Comparison of ENCODE assay signal across 8 mouse cellular contexts in genomic region chr9:107340911-107341645, GRCm38 (mm10). TPM values are rescaled to one million over a fixed set of nuclear protein-coding genes. Genes with fewer than 3 reads are reported as not detected.
A peak's percentile ranks its signal among the peaks of the same experiment; 100 is the strongest.
DNase-seq lines count a peak whose midpoint lies in the region; ATAC-seq and TF ChIP-seq lines count a peak whose summit lies in the region.

No protein-coding gene starts in this region.

- ATAC-seq in forebrain, embryonic 15.5 days (replicated peaks), result no peak
- no peak for ATAC-seq in liver, postnatal 0 days
- no peak for ATAC-seq in megakaryocyte-erythroid progenitor cell, adult 5-6 weeks (replicated peaks; ENCODE audit: low FRiP score, low TSS enrichment, poor library complexity, severe bottlenecking)

- no peaks in the 10 kb centered on the region for H3K9me3 ChIP-seq in heart, embryonic 10.5 days
- H3K9me3 ChIP-seq in ES-E14 (ENCODE audit: control insufficient read depth, insufficient read depth, low read depth, low read length), result no peaks in the 10 kb centered on the region
- H3K9me3 ChIP-seq in forebrain, embryonic 15.5 days, result no peaks in the 10 kb centered on the region
- no peaks in the 10 kb centered on the region for H3K9me3 ChIP-seq in liver, postnatal 0 days (ENCODE audit: low read length)

- TF ChIP-seq EP300 in liver, postnatal 0 days (IDR thresholded peaks at IDR 0.05; ENCODE audit: low read depth), result no peak

- no peaks in the 10 kb centered on the region for H3K36me3 ChIP-seq in heart, embryonic 10.5 days
- H3K36me3 ChIP-seq in ES-E14 (ENCODE audit: control insufficient read depth, insufficient read depth, low read length, poor library complexity, severe bottlenecking), result peaks cover 2% of the 10 kb centered on the region; the same call in 1 of the 2 replicates
- no peaks in the 10 kb centered on the region for H3K36me3 ChIP-seq in forebrain, embryonic 15.5 days
- no peaks in the 10 kb centered on the region for H3K36me3 ChIP-seq in liver, postnatal 0 days (replicated peaks; ENCODE audit: insufficient read depth, low read length)

- peak overlapping the region; percentile 82; the same call in 1 of the 2 replicates for H3K27ac ChIP-seq in heart, embryonic 10.5 days
- H3K27ac ChIP-seq in ES-E14 (ENCODE audit: insufficient read depth, low read depth, low read length, poor library complexity, severe bottlenecking), result no peak overlapping the region
- no peak overlapping the region for H3K27ac ChIP-seq in forebrain, embryonic 15.5 days (replicated peaks)
- H3K27ac ChIP-seq in liver, postnatal 0 days (ENCODE audit: low read depth), result no peak overlapping the region

- 53% methylated on average over 12 of the region's 12 CpGs for WGBS in heart, embryonic 10.5 days
- WGBS in forebrain, embryonic 15.5 days, result 57% methylated on average over 12 of the region's 12 CpGs
- 49% methylated on average over 12 of the region's 12 CpGs for WGBS in liver, postnatal 0 days (ENCODE audit: insufficient replicate concordance)

- H3K4me1 ChIP-seq in heart, embryonic 10.5 days, result peaks cover 17% of the 10 kb centered on the region
- H3K4me1 ChIP-seq in ES-E14 (ENCODE audit: control insufficient read depth in 2 of 2, insufficient read depth in 2 of 2, low read length in 2 of 2, poor library complexity in 1 of 2), result peaks cover 0 to 2% of the 10 kb centered on the region in 2 experiments; a peak in 2 of 4 replicates
- peaks cover 24% of the 10 kb centered on the region for H3K4me1 ChIP-seq in forebrain, embryonic 15.5 days
- peaks cover 13% of the 10 kb centered on the region for H3K4me1 ChIP-seq in liver, postnatal 0 days (ENCODE audit: insufficient read depth)

- H3K27me3 ChIP-seq in heart, embryonic 10.5 days (ENCODE audit: insufficient read depth, poor library complexity, severe bottlenecking), result peaks cover 35% of the 10 kb centered on the region
- H3K27me3 ChIP-seq in forebrain, embryonic 15.5 days, result no peaks in the 10 kb centered on the region
- H3K27me3 ChIP-seq in liver, postnatal 0 days (ENCODE audit: insufficient read depth, low read length), result peaks cover 7% of the 10 kb centered on the region; the same call in 1 of the 2 replicates

- H3K9ac ChIP-seq in ES-E14 (ENCODE audit: insufficient read depth, low read depth, low read length, poor library complexity, severe bottlenecking), result peak overlapping the region; percentile 57
- peak overlapping the region; percentile 74 for H3K9ac ChIP-seq in forebrain, embryonic 15.5 days (replicated peaks)
- peak overlapping the region; percentile 59 for H3K9ac ChIP-seq in liver, postnatal 0 days (replicated peaks)

- peak overlapping the region; percentile 72 for H3K4me2 ChIP-seq in forebrain, embryonic 15.5 days (replicated peaks)
- peak overlapping the region; percentile 89 for H3K4me2 ChIP-seq in liver, postnatal 0 days (ENCODE audit: low read depth, low read length)

- in situ Hi-C loops in ES-E14 (cut with MboI; ENCODE audit: low sequenced_read_pairs in 2 of 2, unreplicated experiment in 2 of 2), result no loop called here

- peak overlapping the region; percentile 82 for H3K4me3 ChIP-seq in heart, embryonic 10.5 days
- peak overlapping the region; percentile 61 to 67 for H3K4me3 ChIP-seq in ES-E14 (ENCODE audit: insufficient read depth in 1 of 2, low read depth in 1 of 2, low read length in 2 of 2, poor library complexity in 1 of 2, severe bottlenecking in 1 of 2)
- peak overlapping the region; percentile 73 for H3K4me3 ChIP-seq in forebrain, embryonic 15.5 days
- H3K4me3 ChIP-seq in liver, postnatal 0 days (ENCODE audit: low read depth, low read length), result peak overlapping the region; percentile 63

- TF ChIP-seq CTCF in liver, postnatal 0 days (IDR thresholded peaks at IDR 0.05; ENCODE audit: low read depth), result no peak

- no peak for DNase-seq in heart, embryonic 10.5 days (ENCODE audit: low spot score)
- DNase-seq in heart, adult 11 months, result no peak
- DNase-seq in ES-E14 (ENCODE audit: low read depth, low spot score), result no peak
- DNase-seq in liver, postnatal 0 days, result no peak
- no peak for DNase-seq in layer of hippocampus, adult 8-10 months (ENCODE audit: low spot score in 2 of 2)
- no peak for DNase-seq in adrenal gland, postnatal 10 days

TF ChIP-seq in ES-E14, 5 proteins besides CTCF, POLR2A, EP300 and RAD21:
- TF ChIP-seq ZNF384 (IDR thresholded peaks at IDR 0.05; ENCODE audit: low read depth, low read length) (no peak), HCFC1 (IDR thresholded peaks at IDR 0.05; ENCODE audit: borderline replicate concordance, insufficient read depth, low read length) (no peak), ZC3H11A (IDR thresholded peaks at IDR 0.05; ENCODE audit: borderline replicate concordance, low read depth, low read length) (no peak)

RNA-seq across cellular contexts. Expression of gene 6430571L13Rik, which starts 0.7 kb away (rescaled TPM):
- 0.74 and 1.2 TPM in 2 replicates for polyA plus RNA-seq in heart, embryonic 10.5 days (2016; fragmentation: Nextera tagmentation; extraction: Ambion mirVana)
- 0.45 and 0.95 TPM in 2 replicates for total RNA-seq in ES-E14 (2012; rRNA removed)
- 4.1 and 4.5 TPM in 2 replicates for polyA plus RNA-seq in forebrain, embryonic 15.5 days (2015; fragmentation: Nextera tagmentation; extraction: Ambion mirVana)
- polyA plus RNA-seq in liver, postnatal 0 days (2015; fragmentation: Nextera tagmentation; extraction: Ambion mirVana), result 0.14 and 0.22 TPM in 2 replicates
- 1 to 10 TPM; 2.4 to 4.0 (median 3.4) TPM for total RNA-seq in layer of hippocampus, adult 8-10 months (2022)
- 10 to 100 TPM in 1 of 2 experiments, 1 to 10 TPM in 1; 4.0 to 10.9 TPM for total RNA-seq in adrenal gland, postnatal 10 days (2021)
- not detected in 2 replicates for total RNA-seq in megakaryocyte-erythroid progenitor cell, adult 5-6 weeks (2014; fragmentation: Nextera tagmentation)
- 0.47 TPM in 1 of 2 replicates, not detected in the other for total RNA-seq in megakaryocyte-erythroid progenitor cell, adult 5-6 weeks (2017)

RNA-seq across cellular contexts. Expression of gene Hemk1, which starts 2.9 kb away (rescaled TPM):
- 13.4 and 14.6 TPM in 2 replicates for polyA plus RNA-seq in heart, embryonic 10.5 days (2016; fragmentation: Nextera tagmentation; extraction: Ambion mirVana)
- total RNA-seq in ES-E14 (2012; rRNA removed), result 29.1 and 41.3 TPM in 2 replicates
- 14.6 and 16.0 TPM in 2 replicates for polyA plus RNA-seq in forebrain, embryonic 15.5 days (2015; fragmentation: Nextera tagmentation; extraction: Ambion mirVana)
- 2.5 and 3.2 TPM in 2 replicates for polyA plus RNA-seq in liver, postnatal 0 days (2015; fragmentation: Nextera tagmentation; extraction: Ambion mirVana)
- total RNA-seq in layer of hippocampus, adult 8-10 months (2022), result 10 to 100 TPM; 15.6 to 20.6 (median 18.5) TPM
- total RNA-seq in adrenal gland, postnatal 10 days (2021), result 10 to 100 TPM; 24.1 to 33.5 TPM
- 5.8 and 18.8 TPM in 2 replicates for total RNA-seq in megakaryocyte-erythroid progenitor cell, adult 5-6 weeks (2014; fragmentation: Nextera tagmentation)
- total RNA-seq in megakaryocyte-erythroid progenitor cell, adult 5-6 weeks (2017), result 4.9 and 9.0 TPM in 2 replicates

RNA-seq across cellular contexts. Expression of gene Cish, which starts 45.3 kb away (rescaled TPM):
- 9.4 and 13.2 TPM in 2 replicates for polyA plus RNA-seq in heart, embryonic 10.5 days (2016; fragmentation: Nextera tagmentation; extraction: Ambion mirVana)
- 1.5 and 2.5 TPM in 2 replicates for total RNA-seq in ES-E14 (2012; rRNA removed)
- polyA plus RNA-seq in forebrain, embryonic 15.5 days (2015; fragmentation: Nextera tagmentation; extraction: Ambion mirVana), result 9.5 and 11.5 TPM in 2 replicates
- polyA plus RNA-seq in liver, postnatal 0 days (2015; fragmentation: Nextera tagmentation; extraction: Ambion mirVana), result 17.1 and 21.9 TPM in 2 replicates
- total RNA-seq in layer of hippocampus, adult 8-10 months (2022), result 1 to 10 TPM; 2.1 to 6.1 (median 2.9) TPM
- total RNA-seq in adrenal gland, postnatal 10 days (2021), result 10 to 100 TPM; 36.9 to 45.3 TPM
- 2.9 and 9.3 TPM in 2 replicates for total RNA-seq in megakaryocyte-erythroid progenitor cell, adult 5-6 weeks (2014; fragmentation: Nextera tagmentation)
- 1.2 and 1.6 TPM in 2 replicates for total RNA-seq in megakaryocyte-erythroid progenitor cell, adult 5-6 weeks (2017)

RNA-seq across cellular contexts. Expression of gene Mapkapk3, which starts 51.4 kb away (rescaled TPM):
- 7.1 and 10.1 TPM in 2 replicates for polyA plus RNA-seq in heart, embryonic 10.5 days (2016; fragmentation: Nextera tagmentation; extraction: Ambion mirVana)
- 25.7 and 49.1 TPM in 2 replicates for total RNA-seq in ES-E14 (2012; rRNA removed)
- polyA plus RNA-seq in forebrain, embryonic 15.5 days (2015; fragmentation: Nextera tagmentation; extraction: Ambion mirVana), result 1.4 and 1.8 TPM in 2 replicates
- 7.8 and 8.3 TPM in 2 replicates for polyA plus RNA-seq in liver, postnatal 0 days (2015; fragmentation: Nextera tagmentation; extraction: Ambion mirVana)
- total RNA-seq in layer of hippocampus, adult 8-10 months (2022), result 1 to 10 TPM; 1.9 to 5.1 (median 3.4) TPM
- 10 to 100 TPM; 28.6 to 29.5 TPM for total RNA-seq in adrenal gland, postnatal 10 days (2021)
- total RNA-seq in megakaryocyte-erythroid progenitor cell, adult 5-6 weeks (2014; fragmentation: Nextera tagmentation), result 26.8 and 34.0 TPM in 2 replicates
- total RNA-seq in megakaryocyte-erythroid progenitor cell, adult 5-6 weeks (2017), result 26.9 and 31.6 TPM in 2 replicates

RNA-seq across cellular contexts. Expression of gene Cacna2d2, which starts 58.3 kb away (rescaled TPM):
- 6.8 TPM in 2 replicates for polyA plus RNA-seq in heart, embryonic 10.5 days (2016; fragmentation: Nextera tagmentation; extraction: Ambion mirVana)
- 0.85 and 2.4 TPM in 2 replicates for total RNA-seq in ES-E14 (2012; rRNA removed)
- polyA plus RNA-seq in forebrain, embryonic 15.5 days (2015; fragmentation: Nextera tagmentation; extraction: Ambion mirVana), result 3.9 and 4.2 TPM in 2 replicates
- not detected in 2 replicates for polyA plus RNA-seq in liver, postnatal 0 days (2015; fragmentation: Nextera tagmentation; extraction: Ambion mirVana)
- 10 to 100 TPM; 14.6 to 21.0 (median 17.0) TPM for total RNA-seq in layer of hippocampus, adult 8-10 months (2022)
- total RNA-seq in adrenal gland, postnatal 10 days (2021), result 1 to 10 TPM; 4.1 to 4.7 TPM
- 0.10 TPM in 1 of 2 replicates, not detected in the other for total RNA-seq in megakaryocyte-erythroid progenitor cell, adult 5-6 weeks (2014; fragmentation: Nextera tagmentation)
- total RNA-seq in megakaryocyte-erythroid progenitor cell, adult 5-6 weeks (2017), result not detected in 2 replicates
